Mouse (Mus musculus) midbrain, postnatal 0 days (tissue): Measurements from ENCODE around the gene Dlg1. TPM values are rescaled to one million over a fixed set of nuclear protein-coding genes. Genes with fewer than 3 reads are reported as not detected.

Source experiments
- ATAC-seq: fragments of 200-750 bp; cut with Nextera tagmentation; 2 replicates; pipeline ENCODE4 v1.8.0; 2017; ENCODE audit warnings: moderate number of reproducible peaks, mild to moderate bottlenecking, moderate TSS enrichment, moderate library complexity; ENCODE audit not compliant: low FRiP score
- DNase-seq: peaks from one replicate; pipeline ENCODE4 v3.0.0-alpha.2; 2015; ENCODE audit warnings: low spot score
- H3K27ac ChIP-seq: fragments of 300-500 bp; sonication (generic); 2 replicates; pipeline ENCODE4 v1.5.1; 2014; ENCODE audit warnings: low read depth, mild to moderate bottlenecking, low read length, mixed read lengths
- H3K27me3 ChIP-seq: fragments of 300-500 bp; sonication (generic); 2 replicates; pipeline ENCODE4 v1.6.1; 2014; ENCODE audit warnings: low read length, control low read depth, mixed read lengths; ENCODE audit not compliant: insufficient read depth
- H3K36me3 ChIP-seq: fragments of 300-500 bp; sonication (generic); 2 replicates; pipeline ENCODE4 v1.6.1; 2014; ENCODE audit warnings: low read length, control low read depth, mixed read lengths; ENCODE audit not compliant: insufficient read depth
- H3K4me1 ChIP-seq: fragments of 300-500 bp; sonication (generic); 2 replicates; pipeline ENCODE4 v1.6.1; 2014; ENCODE audit warnings: mild to moderate bottlenecking, control low read depth, antibody characterized with exemption, low read length, mixed read lengths; ENCODE audit not compliant: insufficient read depth
- H3K4me2 ChIP-seq: fragments of 300-500 bp; sonication (generic); 2 replicates; pipeline ENCODE4 v1.6.1; 2014; ENCODE audit warnings: low read depth, mild to moderate bottlenecking, low read length, mixed read lengths; ENCODE audit not compliant: poor library complexity, severe bottlenecking
- H3K4me3 ChIP-seq: fragments of 300-500 bp; sonication (generic); 2 replicates; pipeline ENCODE4 v1.5.1; 2014; ENCODE audit warnings: low read depth, mild to moderate bottlenecking, low read length, moderate library complexity
- H3K9ac ChIP-seq: fragments of 300-500 bp; sonication (generic); replicated peaks from 2 replicates; pipeline ENCODE4 v1.6.1; 2014; ENCODE audit warnings: mild to moderate bottlenecking, low read length, moderate library complexity, mixed read lengths; ENCODE audit not compliant: poor library complexity, severe bottlenecking
- H3K9me3 ChIP-seq: fragments of 300-500 bp; sonication (generic); 2 replicates; pipeline ENCODE4 v1.6.1; 2016; ENCODE audit warnings: low read length, control low read depth
- CTCF ChIP-seq: IDR thresholded peaks from 2 replicates; pipeline ENCODE4 v1.5.1; 2016; ENCODE audit warnings: antibody characterized with exemption, mild to moderate bottlenecking
- WGBS: fragments of 180-500 bp; shearing (Covaris S2); extraction: QIAGEN DNeasy Blood & Tissue Kit; methylation state at CpG from one replicate; pipeline ENCODE4 v1.1.7; 2014; 5-methylcytosine and 5-hydroxymethylcytosine counted together
- polyA plus RNA-seq: library from polyadenylated mRNA; unstranded; fragments of >200 nt; fragmentation: Nextera tagmentation; extraction: Ambion mirVana; gene quantifications from 2 replicates; pipeline ENCODE4 v1.2.1, GENCODE M21; 2015
- total RNA-seq: library from RNA; depleted of rRNA; stranded (reverse); fragments of >200 nt; gene quantifications from 2 replicates; pipeline ENCODE4 v1.2.3, GENCODE M21; 2014

The Dlg1 gene
- total and polyA plus RNA-seq, 2 experiments from 2014 or later: 10.9 to 24.8 TPM

- H3K9ac ChIP-seq: no peak overlapping the region
- 82% methylated on average over 6 of the region's 6 CpGs for WGBS
- H3K4me1 ChIP-seq: peaks cover 3% of the 10 kb centered on the region; the same call in 1 of the 2 replicates
- DNase-seq: no peak
- H3K9me3 ChIP-seq: no peaks in the 10 kb centered on the region
- H3K4me3 ChIP-seq: no peak overlapping the region
- H3K27me3 ChIP-seq: no peaks in the 10 kb centered on the region
- no peak overlapping the region for H3K4me2 ChIP-seq
- TF ChIP-seq CTCF: no peak
- no peak overlapping the region for H3K27ac ChIP-seq
- ATAC-seq: no peak
- H3K36me3 ChIP-seq: no peaks in the 10 kb centered on the region
Observed at GRCm38 (mm10) chr16:31619675-31620335, 43.4 kb upstream of the Dlg1 start.

GRCm38 (mm10) chr16:31622356-31622755 is 40.9 kb upstream of the Dlg1 start:
- 100% methylated on average over 1 of the region's 1 CpGs for WGBS
- no peak overlapping the region for H3K27ac ChIP-seq
- no peak overlapping the region for H3K4me3 ChIP-seq
- H3K36me3 ChIP-seq: no peaks in the 10 kb centered on the region
- no peaks in the 10 kb centered on the region for H3K9me3 ChIP-seq
- no peak overlapping the region for H3K4me2 ChIP-seq
- TF ChIP-seq CTCF: no peak
- ATAC-seq: no peak
- no peaks in the 10 kb centered on the region for H3K27me3 ChIP-seq
- peaks cover 3% of the 10 kb centered on the region; the same call in 1 of the 2 replicates for H3K4me1 ChIP-seq
- no peak overlapping the region for H3K9ac ChIP-seq
- DNase-seq: no peak

DNA sequence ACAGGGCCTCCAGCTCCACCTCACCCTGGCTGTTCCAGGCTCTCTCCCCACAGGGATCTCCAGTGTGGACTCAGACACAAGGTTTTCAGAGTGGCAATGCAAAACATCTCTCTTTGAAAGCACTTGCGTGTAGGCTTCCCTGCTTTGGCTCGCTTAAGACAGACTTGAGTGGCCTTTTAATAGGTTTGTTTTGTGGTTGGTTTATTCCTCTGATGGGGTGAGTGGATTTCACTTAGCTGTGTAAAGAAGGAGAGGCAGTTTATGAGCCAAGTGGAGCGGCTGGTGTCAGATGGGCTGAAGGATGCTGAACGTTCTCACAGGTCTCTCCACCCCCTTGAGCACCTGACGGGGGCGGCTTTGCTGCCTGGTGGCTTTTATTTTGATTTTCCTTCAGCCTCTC is 40.1 kb upstream of the Dlg1 start:
- Histone ChIP-seq H3K27ac (no peak overlapping the region), H3K9me3 (no peaks in the 10 kb centered on the region), H3K4me1 (no peaks in the 10 kb centered on the region), H3K4me2 (no peak overlapping the region), H3K9ac (no peak overlapping the region), H3K36me3 (no peaks in the 10 kb centered on the region), H3K27me3 (no peaks in the 10 kb centered on the region), H3K4me3 (no peak overlapping the region)
- no peak for TF ChIP-seq CTCF
- DNase-seq (no peak), ATAC-seq (no peak)
- WGBS: 89% methylated on average over 6 of the region's 6 CpGs

DNA sequence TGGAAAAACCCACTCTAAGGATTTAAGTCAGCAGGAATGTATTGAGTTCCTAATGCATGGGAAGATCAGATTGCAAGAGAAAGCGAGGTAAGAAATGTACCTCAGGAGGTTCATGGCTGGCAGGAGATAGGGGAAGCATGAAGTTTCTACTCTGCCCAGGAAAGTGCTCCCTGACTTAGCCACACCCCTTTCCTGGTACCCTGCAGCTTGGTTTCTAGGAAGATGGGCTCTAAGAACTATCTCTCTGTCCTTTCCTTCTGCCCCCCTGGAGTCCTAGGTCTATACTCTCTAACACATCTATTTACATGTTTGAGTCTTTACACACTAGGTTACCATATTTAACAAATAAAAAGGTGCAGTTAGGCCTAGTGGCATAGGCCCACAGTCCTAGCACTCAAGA is 38.5 kb upstream of the Dlg1 start:
- no peak overlapping the region for H3K4me2 ChIP-seq
- no peak overlapping the region for H3K9ac ChIP-seq
- H3K27ac ChIP-seq: no peak overlapping the region
- WGBS: 80% methylated on average over 1 of the region's 1 CpGs
- no peaks in the 10 kb centered on the region for H3K27me3 ChIP-seq
- no peak overlapping the region for H3K4me3 ChIP-seq
- TF ChIP-seq CTCF: no peak
- ATAC-seq: no peak
- DNase-seq: no peak
- no peaks in the 10 kb centered on the region for H3K9me3 ChIP-seq
- no peaks in the 10 kb centered on the region for H3K4me1 ChIP-seq
- H3K36me3 ChIP-seq: no peaks in the 10 kb centered on the region

DNA sequence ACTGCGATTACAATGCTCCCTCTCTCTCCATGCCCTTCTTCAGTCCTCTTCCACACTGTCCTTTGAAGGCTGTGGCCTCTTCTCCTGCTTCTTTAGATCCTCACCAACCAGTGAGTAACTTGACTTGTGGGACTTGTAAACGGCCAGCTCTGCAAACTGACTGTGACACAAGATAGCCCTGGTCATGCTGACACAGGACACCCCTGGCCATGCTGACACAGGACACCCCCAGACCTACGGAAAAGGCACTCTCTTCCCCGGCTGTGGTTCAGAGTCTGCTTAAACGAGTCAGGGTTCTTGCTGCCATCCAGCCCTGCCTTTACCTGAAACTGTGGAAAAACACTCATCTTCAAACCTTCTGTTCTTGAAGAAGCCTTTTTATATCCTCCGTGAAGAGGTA is 36.9 kb upstream of the Dlg1 start:
- ATAC-seq: no peak
- Histone ChIP-seq H3K4me2 (no peak overlapping the region), H3K27ac (no peak overlapping the region), H3K4me1 (no peaks in the 10 kb centered on the region), H3K9ac (no peak overlapping the region), H3K9me3 (no peaks in the 10 kb centered on the region), H3K36me3 (no peaks in the 10 kb centered on the region), H3K27me3 (no peaks in the 10 kb centered on the region), H3K4me3 (no peak overlapping the region)
- TF ChIP-seq CTCF: no peak
- no peak for DNase-seq
- 94% methylated on average over 6 of the region's 6 CpGs for WGBS

DNA sequence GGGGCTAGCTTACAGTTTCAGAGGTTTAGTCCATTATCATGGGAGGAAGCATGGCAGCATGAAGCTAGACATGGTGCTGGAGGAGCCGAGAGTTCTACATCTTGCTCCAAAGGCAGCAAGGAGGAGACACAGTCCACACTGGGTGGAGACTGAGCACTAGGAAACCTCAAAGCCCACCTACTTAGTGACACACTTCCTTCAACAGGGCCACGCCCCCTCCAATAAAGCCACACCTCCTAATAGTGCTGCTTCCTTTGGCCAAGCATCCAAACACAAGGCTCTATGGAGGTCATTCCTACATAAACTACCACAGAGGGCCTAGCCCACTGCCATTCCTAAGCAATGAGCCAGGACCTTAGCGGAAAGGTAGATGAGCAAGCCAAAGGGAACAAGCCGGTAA is 32.9 kb upstream of the Dlg1 start:
- DNase-seq: no peak
- Histone ChIP-seq H3K9ac (no peak overlapping the region), H3K27ac (no peak overlapping the region), H3K36me3 (no peaks in the 10 kb centered on the region), H3K4me2 (no peak overlapping the region), H3K27me3 (no peaks in the 10 kb centered on the region), H3K4me1 (no peaks in the 10 kb centered on the region), H3K4me3 (no peak overlapping the region), H3K9me3 (no peaks in the 10 kb centered on the region)
- no peak for TF ChIP-seq CTCF
- ATAC-seq: no peak
- 98% methylated on average over 4 of the region's 4 CpGs for WGBS
